Mouse (Mus musculus): ENCODE measurements at regions not wholly inside any gene's neighbourhood (a gene's known extent, or its start where the extent isn't known, plus 50 kb on each side); places are given as distances from the start of the nearest gene placed in this dataset.

GRCm38 (mm10) chr16:52746186-52746585, 292.3 kb upstream of the Alcam start:
- DNase-seq (ENCODE audit: low spot score in 2 of 2), result no peak

GRCm38 (mm10) chr16:52744720-52745119, 290.8 kb upstream of the Alcam start:
- no peak for DNase-seq (ENCODE audit: low spot score in 2 of 2)

- DNase-seq (ENCODE audit: low spot score in 2 of 2), result no peak
Measured at GRCm38 (mm10) chr16:52742166-52742565, 288.3 kb upstream of the Alcam start.

GRCm38 (mm10) chr16:52726120-52726844, 272.4 kb upstream of the Alcam start:
- no peak for DNase-seq (ENCODE audit: low spot score in 2 of 2)

GRCm38 (mm10) chr16:52718231-52718932, 264.5 kb upstream of the Alcam start:
- DNase-seq (ENCODE audit: low spot score in 2 of 2), result no peak

GRCm38 (mm10) chr16:52690272-52690671, 236.4 kb upstream of the Alcam start:
- DNase-seq (ENCODE audit: low spot score in 2 of 2), result no peak

GRCm38 (mm10) chr16:52654825-52655224, 201.0 kb upstream of the Alcam start:
- no peak for DNase-seq (ENCODE audit: low spot score in 2 of 2)
